Mouse (Mus musculus): ENCODE measurements around the gene Hspd1.

GRCm38 (mm10) chr1:55031026-55031779, 56.8 kb downstream of the Hspd1 start:
- TF ChIP-seq CTCF (IDR thresholded peaks at IDR 0.05; ENCODE audit: low read depth) = no peak
- no peak for TF ChIP-seq EP300 (optimal IDR thresholded peaks at IDR 0.05)
